Mouse (Mus musculus): ENCODE measurements around the gene Lrrc43. TPM values are rescaled to one million over a fixed set of nuclear protein-coding genes. Genes with fewer than 3 reads are reported as not detected.

Gene Lrrc43
- polyA plus RNA-seq, 1 experiment from 2014 or later = 0.55 TPM

DNA sequence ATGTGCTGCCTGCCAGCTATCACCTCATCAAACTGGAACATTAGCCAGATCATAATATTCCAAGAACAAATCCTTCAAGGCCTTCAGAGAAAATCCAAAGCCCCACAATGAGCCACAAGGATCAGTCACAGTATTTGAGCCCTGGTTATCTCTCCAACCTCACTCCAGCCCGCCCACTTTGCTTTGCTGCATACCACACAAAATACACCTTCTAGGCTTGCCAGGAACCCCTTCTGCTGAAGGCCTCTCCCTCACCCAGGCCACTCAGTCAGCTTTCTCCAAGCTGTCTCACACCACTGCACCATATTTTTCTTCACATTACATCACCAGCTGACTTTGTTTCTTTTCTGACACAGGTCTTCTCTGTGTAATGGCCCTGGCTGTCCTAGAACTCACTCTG, 33.1 kb downstream of the Lrrc43 start:
- Histone ChIP-seq H3K27ac (replicated peaks) (no peak overlapping the region), H3K27me3 (replicated peaks) (no peaks in the 10 kb centered on the region), H3K4me1 (peaks cover 27% of the 10 kb centered on the region), H3K4me2 (no peak overlapping the region), H3K9ac (replicated peaks) (no peak overlapping the region), H3K9me3 (replicated peaks) (no peaks in the 10 kb centered on the region), H3K36me3 (peaks cover 22% of the 10 kb centered on the region), H3K4me3 (replicated peaks) (no peak overlapping the region)
- WGBS = 100% methylated on average over 1 of the region's 1 CpGs
- ATAC-seq (ENCODE audit: low FRiP score) = no peak

DNA sequence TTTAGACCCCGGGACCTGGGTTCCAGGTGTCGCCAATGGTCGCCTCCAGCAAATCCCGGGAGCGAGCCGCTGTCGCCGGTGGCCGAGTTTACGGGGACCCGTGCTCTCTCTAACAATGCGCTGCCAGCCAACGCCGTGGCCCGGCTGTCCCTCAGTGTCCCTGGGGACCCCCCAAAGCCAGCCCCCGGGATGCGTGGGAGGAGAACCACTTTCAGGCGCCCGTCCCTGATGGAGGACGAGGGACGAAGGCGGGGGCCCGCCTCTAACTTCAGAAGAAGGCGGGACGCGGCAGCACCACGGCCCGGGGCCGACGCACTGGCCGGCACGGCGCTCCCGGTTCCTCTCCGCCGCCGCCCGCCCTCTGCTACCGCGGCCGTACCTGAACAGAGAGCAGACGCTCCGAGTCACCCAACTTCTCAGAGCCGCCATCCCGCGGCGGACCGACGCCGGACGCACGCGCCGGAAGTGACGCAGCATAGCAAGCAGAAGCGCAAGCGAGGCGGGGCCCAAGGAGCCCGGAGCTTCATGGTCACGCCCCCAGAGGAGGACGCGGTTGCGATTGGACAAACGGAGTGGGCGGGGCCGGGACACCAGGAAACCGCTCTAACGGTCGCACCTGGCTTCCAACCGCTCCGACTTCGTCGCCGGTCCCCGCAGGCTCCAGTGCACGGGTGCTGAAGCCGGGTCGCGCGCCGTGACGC, 34.7 kb downstream of the Lrrc43 start, which contains the start of gene Diablo:
Diablo (minus strand) TSS at position 485 of the 701 bp plus-strand sequence.
- H3K27ac ChIP-seq (replicated peaks) = peak within 1 kb of the TSS; percentile 79
- peak within 1 kb of the TSS; percentile 81 for H3K9ac ChIP-seq (replicated peaks)
- no peaks in the 10 kb centered on the region for H3K9me3 ChIP-seq (replicated peaks)
- peak; percentile 98 for ATAC-seq (ENCODE audit: low FRiP score)
- H3K4me2 ChIP-seq = peak within 1 kb of the TSS; percentile 94
- no peaks in the 10 kb centered on the region for H3K27me3 ChIP-seq (replicated peaks)
- H3K36me3 ChIP-seq = peaks cover 20% of the 10 kb centered on the region
- under 1% methylated on average over 82 of the region's 82 CpGs for WGBS
- H3K4me3 ChIP-seq (replicated peaks) = peak within 1 kb of the TSS; percentile 98
- peaks cover 27% of the 10 kb centered on the region for H3K4me1 ChIP-seq

DNA sequence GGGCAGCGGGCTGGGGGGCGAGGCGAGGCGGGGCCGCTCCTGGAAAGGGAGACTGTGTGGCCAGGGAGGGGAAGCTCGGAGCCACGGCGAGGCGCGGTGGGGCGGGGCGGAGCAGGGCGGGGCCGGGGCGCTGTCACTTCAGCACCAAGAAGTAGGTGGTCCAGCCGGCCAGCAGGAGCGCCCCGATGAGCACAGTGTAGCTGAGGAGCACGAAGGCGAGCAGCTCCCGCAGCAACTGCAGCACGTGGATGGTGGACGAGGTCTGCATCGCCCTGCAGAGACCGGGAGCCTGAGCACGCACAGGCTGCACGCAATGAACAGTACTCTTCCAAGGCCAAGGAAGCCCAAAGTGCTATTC, 35.3 kb downstream of the Lrrc43 start:
- H3K4me3 ChIP-seq (replicated peaks) = peak overlapping the region; percentile 98
- under 1% methylated on average over 26 of the region's 27 CpGs for WGBS

DNA sequence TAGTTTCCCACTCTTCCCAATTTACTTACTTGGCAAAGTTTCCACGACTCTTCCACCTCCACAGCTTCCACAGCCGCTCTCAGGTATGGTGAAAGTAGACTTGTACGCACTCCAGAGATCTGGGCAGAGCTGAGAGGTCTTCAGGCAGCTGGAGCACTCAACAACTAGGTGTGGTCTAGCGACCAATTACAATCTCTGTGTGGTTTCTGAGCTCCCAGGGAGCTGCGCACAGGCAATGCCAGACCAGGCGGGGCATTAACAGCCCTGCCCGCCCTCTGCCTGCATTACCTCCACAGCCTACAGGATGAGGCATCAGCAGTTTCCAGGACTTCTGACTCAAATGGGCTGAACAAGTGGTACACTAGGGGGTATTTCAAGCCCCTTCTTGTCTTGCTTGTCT, 36.2 kb downstream of the Lrrc43 start, which contains the start of gene Gm49027:
Gm49027 (minus strand) TSS at position 208 of the 400 bp plus-strand sequence.
- H3K27ac ChIP-seq (replicated peaks) = peak within 1 kb of the TSS; percentile 79
- H3K4me1 ChIP-seq = peaks cover 27% of the 10 kb centered on the region
- peak within 1 kb of the TSS; percentile 94 for H3K4me2 ChIP-seq
- ATAC-seq (ENCODE audit: low FRiP score) = no peak
- peak within 1 kb of the TSS; percentile 98 for H3K4me3 ChIP-seq (replicated peaks)
- WGBS = 92% methylated on average over 7 of the region's 7 CpGs
- H3K36me3 ChIP-seq = peaks cover 29% of the 10 kb centered on the region
- H3K9me3 ChIP-seq (replicated peaks) = no peaks in the 10 kb centered on the region
- no peaks in the 10 kb centered on the region for H3K27me3 ChIP-seq (replicated peaks)
- peak within 1 kb of the TSS; percentile 58 for H3K9ac ChIP-seq (replicated peaks)

More for the DNA sequence above, 35.3 kb downstream of the Lrrc43 start:
- Histone ChIP-seq H3K27me3 (replicated peaks) (no peaks in the 10 kb centered on the region), H3K9me3 (replicated peaks) (no peaks in the 10 kb centered on the region), H3K9ac (replicated peaks) (peak overlapping the region; percentile 58), H3K36me3 (peaks cover 25% of the 10 kb centered on the region), H3K4me1 (peaks cover 27% of the 10 kb centered on the region), H3K4me2 (peak overlapping the region; percentile 94), H3K27ac (replicated peaks) (peak overlapping the region; percentile 79)
- ATAC-seq (ENCODE audit: low FRiP score) = peak; percentile 87

DNA sequence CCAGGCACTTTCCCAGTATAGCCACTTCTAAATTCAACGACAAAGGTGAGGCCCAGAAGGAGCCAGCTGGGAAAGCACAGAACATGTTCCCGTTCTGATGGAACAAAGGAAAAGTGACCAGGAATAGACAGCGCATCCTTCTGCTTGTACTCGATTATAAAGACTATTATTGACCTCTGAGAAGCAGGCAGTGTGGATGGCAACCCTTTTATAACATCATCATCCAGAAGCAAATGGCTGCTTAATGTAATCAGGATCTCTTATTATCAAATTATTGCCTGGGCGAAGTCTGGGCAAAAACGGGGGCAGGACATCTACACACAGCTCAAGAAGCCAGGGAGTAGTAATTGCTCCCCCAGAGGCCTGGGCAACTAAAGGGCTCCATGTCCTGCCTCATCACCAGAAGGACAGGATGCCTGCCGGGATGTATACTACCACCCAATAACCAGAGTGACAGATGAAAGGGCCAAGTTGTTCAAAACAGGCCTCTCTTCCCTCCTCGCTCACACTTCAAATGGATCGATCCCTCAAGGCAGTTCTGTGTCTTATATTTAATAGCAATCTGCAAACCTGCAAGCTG, 36.9 kb downstream of the Lrrc43 start:
- Histone ChIP-seq H3K27me3 (replicated peaks) (no peaks in the 10 kb centered on the region), H3K4me2 (no peak overlapping the region), H3K27ac (replicated peaks) (no peak overlapping the region), H3K9me3 (replicated peaks) (no peaks in the 10 kb centered on the region), H3K9ac (replicated peaks) (no peak overlapping the region), H3K4me1 (peaks cover 27% of the 10 kb centered on the region), H3K36me3 (peaks cover 37% of the 10 kb centered on the region), H3K4me3 (replicated peaks) (no peak overlapping the region)
- no peak for ATAC-seq (ENCODE audit: low FRiP score)
- 90% methylated on average over 9 of the region's 9 CpGs for WGBS

DNA sequence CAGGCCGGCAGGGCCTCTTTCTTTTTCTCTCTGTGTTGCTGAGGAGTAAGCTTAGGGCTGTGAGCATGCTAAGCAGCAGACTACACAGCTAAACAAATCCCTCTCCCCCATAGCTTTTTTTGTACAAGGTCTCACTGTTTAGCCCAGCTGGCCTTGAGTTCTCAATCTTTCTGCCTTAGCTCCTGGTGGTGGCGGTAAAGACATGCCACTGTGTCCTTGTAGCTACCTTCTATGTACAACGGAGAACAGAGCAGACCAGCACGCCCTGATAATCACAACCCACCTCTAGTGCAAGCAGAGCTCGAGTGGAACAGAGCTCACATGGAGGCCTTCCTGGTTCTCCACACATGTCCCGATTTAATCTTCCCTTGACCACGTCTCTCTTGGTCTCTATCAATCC, 39.5 kb downstream of the Lrrc43 start:
- H3K36me3 ChIP-seq = peaks cover 63% of the 10 kb centered on the region

DNA sequence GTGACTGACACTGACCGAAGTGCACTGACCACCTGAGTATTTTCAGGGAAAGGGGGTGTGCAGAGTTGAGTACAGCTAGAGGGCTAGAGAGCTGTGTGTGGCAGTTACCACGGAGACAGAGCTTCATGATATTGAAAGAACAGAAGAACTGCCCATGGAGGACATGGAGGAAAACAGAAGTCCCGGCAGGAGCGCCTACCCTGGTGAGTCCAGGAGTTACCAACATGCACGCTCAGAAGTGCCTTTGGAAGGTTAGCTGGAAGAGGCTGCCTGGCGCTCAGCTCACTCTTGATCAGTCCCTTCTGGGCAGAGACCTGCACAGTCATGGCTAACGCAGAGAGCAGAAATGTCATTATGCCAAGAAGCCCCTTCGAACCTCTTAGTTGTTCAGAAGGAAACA, 41.0 kb downstream of the Lrrc43 start:
- 88% methylated on average over 8 of the region's 8 CpGs for WGBS
- H3K27me3 ChIP-seq (replicated peaks) = no peaks in the 10 kb centered on the region
- H3K4me2 ChIP-seq = no peak overlapping the region
- no peaks in the 10 kb centered on the region for H3K4me1 ChIP-seq
- no peak overlapping the region for H3K4me3 ChIP-seq (replicated peaks)
- ATAC-seq (ENCODE audit: low FRiP score) = no peak
- peaks cover 75% of the 10 kb centered on the region for H3K36me3 ChIP-seq
- no peak overlapping the region for H3K27ac ChIP-seq (replicated peaks)
- H3K9me3 ChIP-seq (replicated peaks) = no peaks in the 10 kb centered on the region
- no peak overlapping the region for H3K9ac ChIP-seq (replicated peaks)

More for the DNA sequence above, 39.5 kb downstream of the Lrrc43 start:
- WGBS = 81% methylated on average over 7 of the region's 7 CpGs
- ATAC-seq (ENCODE audit: low FRiP score) = no peak
- Histone ChIP-seq H3K27me3 (replicated peaks) (no peaks in the 10 kb centered on the region), H3K4me2 (no peak overlapping the region), H3K9ac (replicated peaks) (no peak overlapping the region), H3K4me3 (replicated peaks) (no peak overlapping the region), H3K27ac (replicated peaks) (no peak overlapping the region), H3K4me1 (peaks cover 7% of the 10 kb centered on the region), H3K9me3 (replicated peaks) (no peaks in the 10 kb centered on the region)

DNA sequence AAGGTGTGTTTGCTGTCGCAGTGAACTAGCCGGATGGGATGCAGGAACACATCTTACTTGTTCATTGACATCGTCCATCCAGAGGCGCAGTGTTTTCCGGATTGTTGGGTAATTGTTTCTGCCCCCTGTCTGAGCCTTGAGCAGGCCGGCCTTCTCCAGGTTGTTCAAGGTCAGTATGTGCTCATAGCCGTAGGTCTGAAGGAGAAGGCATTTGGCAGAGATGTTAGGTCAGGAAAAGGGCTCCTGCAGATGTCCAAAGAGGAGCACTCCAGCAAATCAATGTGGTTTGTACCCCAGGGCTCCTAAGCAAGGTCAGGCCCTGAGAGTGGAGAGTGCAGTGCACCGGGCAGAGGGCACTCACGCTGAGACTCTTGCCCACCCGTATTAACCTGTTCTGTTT, 44.7 kb downstream of the Lrrc43 start:
- Histone ChIP-seq H3K9me3 (replicated peaks) (no peaks in the 10 kb centered on the region), H3K9ac (replicated peaks) (no peak overlapping the region), H3K27ac (replicated peaks) (no peak overlapping the region), H3K27me3 (replicated peaks) (no peaks in the 10 kb centered on the region), H3K4me1 (no peaks in the 10 kb centered on the region), H3K4me3 (replicated peaks) (no peak overlapping the region), H3K4me2 (no peak overlapping the region), H3K36me3 (peaks cover 82% of the 10 kb centered on the region)
- 95% methylated on average over 10 of the region's 10 CpGs for WGBS
- no peak for ATAC-seq (ENCODE audit: low FRiP score)

DNA sequence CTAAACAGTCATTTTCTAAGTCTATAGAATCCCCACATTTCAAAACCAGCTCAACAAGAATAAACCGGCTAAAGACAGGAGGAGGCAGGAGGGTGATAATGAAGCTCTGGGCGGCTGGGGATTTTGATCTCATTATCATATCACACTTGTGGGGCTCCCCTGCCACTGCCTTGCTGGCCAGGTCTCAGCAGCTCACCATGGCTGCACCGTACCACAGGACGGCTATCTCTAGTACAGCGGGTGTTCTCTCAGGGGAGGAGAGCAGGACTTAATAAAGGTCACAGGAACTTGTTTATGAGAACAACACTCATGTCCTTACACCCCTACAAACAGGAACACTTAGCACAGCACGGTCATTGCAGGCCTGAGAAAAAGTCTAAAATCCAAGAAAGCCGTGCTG, 66.6 kb downstream of the Lrrc43 start:
- WGBS = 91% methylated on average over 7 of the region's 7 CpGs
- Histone ChIP-seq H3K9me3 (replicated peaks) (no peaks in the 10 kb centered on the region), H3K36me3 (peaks cover 55% of the 10 kb centered on the region), H3K4me3 (replicated peaks) (no peak overlapping the region), H3K27ac (replicated peaks) (no peak overlapping the region), H3K4me1 (no peaks in the 10 kb centered on the region), H3K27me3 (replicated peaks) (no peaks in the 10 kb centered on the region), H3K9ac (replicated peaks) (no peak overlapping the region), H3K4me2 (no peak overlapping the region)
- ATAC-seq (ENCODE audit: low FRiP score) = no peak

DNA sequence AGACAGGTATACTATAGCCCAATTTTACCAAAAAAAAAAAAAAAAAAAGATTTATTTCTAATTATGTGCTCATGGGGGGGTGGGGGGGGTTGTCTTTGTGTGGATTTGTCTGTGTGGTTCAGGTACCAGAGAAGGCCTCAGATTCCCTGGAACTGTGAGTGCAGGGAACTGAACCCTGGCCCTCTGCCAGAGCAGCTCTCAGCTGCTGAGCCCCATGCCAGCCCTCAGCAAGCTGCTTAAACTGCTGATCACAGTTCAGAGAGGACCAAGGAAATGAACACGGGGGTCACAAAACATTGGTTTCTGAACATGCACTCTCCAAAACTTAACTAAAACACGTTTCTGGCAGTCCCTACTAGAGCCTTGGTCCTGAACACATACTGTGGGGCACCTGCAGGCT, 67.3 kb downstream of the Lrrc43 start:
- Histone ChIP-seq H3K4me2 (no peak overlapping the region), H3K4me1 (no peaks in the 10 kb centered on the region), H3K36me3 (peaks cover 60% of the 10 kb centered on the region), H3K9me3 (replicated peaks) (no peaks in the 10 kb centered on the region), H3K27ac (replicated peaks) (no peak overlapping the region), H3K4me3 (replicated peaks) (no peak overlapping the region), H3K27me3 (replicated peaks) (no peaks in the 10 kb centered on the region), H3K9ac (replicated peaks) (no peak overlapping the region)
- WGBS = 60% methylated on average over 2 of the region's 2 CpGs
- ATAC-seq (ENCODE audit: low FRiP score) = no peak

Data from neural tube, embryonic 15.5 days (tissue).